Mouse (Mus musculus) testis, adult 2 months (tissue): ENCODE measurements around the gene Polr3h.

Source experiments
- CTCF ChIP-seq: fragments of 200-500 bp; IDR thresholded peaks from 2 replicates; pipeline ENCODE4 v1.5.1; 2012; ENCODE audit warnings: low read depth, mild to moderate bottlenecking, inconsistent platforms, low read length, moderate library complexity; ENCODE audit not compliant: control insufficient read depth, insufficient read depth, insufficient replicate concordance
- POLR2A ChIP-seq: fragments of 200-500 bp; IDR thresholded peaks from 2 replicates; pipeline ENCODE4 v1.6.1; 2012; ENCODE audit warnings: low read depth, mild to moderate bottlenecking, inconsistent platforms, low read length, moderate library complexity; ENCODE audit not compliant: control insufficient read depth

GRCm38 (mm10) chr15:81952310-81952709 is 26.3 kb upstream of the Polr3h start:
- TF ChIP-seq CTCF (no peak), POLR2A (no peak)
